Mouse (Mus musculus) heart, postnatal 14 days (tissue): Measurements from ENCODE around the gene Get4. TPM values are rescaled to one million over a fixed set of nuclear protein-coding genes. Genes with fewer than 3 reads are reported as not detected.

Experiments used
- DNase-seq, 2 experiments: peaks; one replicate each; pipeline ENCODE4 v3.0.0; 2021 to 2022
- intact Hi-C: fragments of 180-260 bp; cut with DNase I; formaldehyde crosslinking; loops from one replicate; pipeline ENCODE4 v1.15.1; 2025
- total RNA-seq, 2 experiments: library from RNA; stranded (reverse); gene quantifications; 2 replicates each; pipeline ENCODE4 v1.2.3; 2021

Gene Get4
- total RNA-seq, 2 experiments from 2014 or later = 42.6 to 48.1 TPM

DNA sequence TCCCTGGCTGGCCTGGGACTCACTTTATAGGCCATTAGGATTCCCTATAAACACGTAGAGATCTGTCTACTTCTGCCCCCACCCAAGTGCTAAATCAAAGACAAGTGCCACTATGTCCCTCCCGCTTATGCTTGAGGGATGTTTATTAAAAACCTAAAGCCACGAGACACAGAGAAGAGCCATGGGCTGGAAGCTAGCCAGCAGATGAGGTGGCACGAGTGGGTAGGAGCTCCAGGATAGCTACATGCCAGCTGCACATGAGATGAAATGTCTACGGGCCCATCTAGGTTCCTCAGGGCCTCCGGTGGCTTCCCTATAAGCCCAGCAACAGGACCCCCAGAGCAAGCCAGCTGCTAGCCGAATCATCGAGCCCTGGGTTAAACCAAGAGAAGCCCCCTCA lies 25.2 kb downstream of the Get4 start:
- intact Hi-C loops = no loop called here
- no peak for DNase-seq

- no peak for DNase-seq
- intact Hi-C loops = loop anchor here (2.0 to 10.0 kb wide), 2 partner anchors 73 to 383 kb away; no protein-coding TSS in a partner anchor
Measured at GRCm38 (mm10) chr5:139281373-139282112, 29.4 kb downstream of the Get4 start.

- intact Hi-C loops = loop anchor here (2.0 to 10.0 kb wide), 2 partner anchors 73 to 383 kb away; no protein-coding TSS in a partner anchor
- DNase-seq = peak; percentile 85 to 93
Measured at GRCm38 (mm10) chr5:139282191-139282590, 30.1 kb downstream of the Get4 start.

DNA sequence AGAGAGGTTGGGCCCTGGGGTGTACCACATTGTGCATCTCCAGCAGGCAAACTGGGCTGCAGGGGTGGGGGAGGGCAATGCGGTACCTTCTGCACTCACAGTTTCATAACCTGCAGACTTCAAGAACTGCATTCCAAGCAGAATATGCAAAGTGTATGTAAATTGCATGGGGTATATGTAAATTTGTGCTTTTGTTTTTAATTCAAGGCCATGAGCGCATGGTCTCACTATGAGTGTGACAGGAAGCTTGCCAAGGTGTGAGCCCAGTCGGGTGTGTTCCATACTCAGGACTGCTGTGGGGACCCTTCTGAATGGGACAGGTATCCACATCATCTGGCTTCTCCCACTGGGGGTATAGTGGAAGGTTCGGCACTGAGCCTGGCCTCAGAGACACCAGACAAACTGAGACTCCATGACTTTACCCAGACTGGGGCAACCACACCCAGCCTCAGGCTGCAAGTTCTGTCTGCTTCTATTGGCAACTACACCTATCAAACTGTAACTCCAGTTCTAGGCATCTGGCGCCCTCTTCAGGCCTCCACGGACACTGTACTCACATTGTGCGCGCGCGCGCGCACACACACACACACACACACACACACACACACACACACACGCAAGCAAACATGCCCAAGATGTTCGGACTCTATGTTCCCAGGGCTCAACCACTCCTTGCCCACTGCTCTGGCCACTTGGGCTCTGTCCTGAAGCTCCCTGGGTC lies 31.5 kb downstream of the Get4 start:
- DNase-seq = no peak
- intact Hi-C loops = loop anchor here (2.0 to 10.0 kb wide), 3 partner anchors 41 to 381 kb away; partner anchors contain the start of gene Adap1

- no peak for DNase-seq
- intact Hi-C loops = loop anchor here (2.0 to 10.0 kb wide), 2 partner anchors 39 to 379 kb away; partner anchors contain the start of gene Adap1
Measured at GRCm38 (mm10) chr5:139285383-139286067, 33.4 kb downstream of the Get4 start.

GRCm38 (mm10) chr5:139286142-139286941 lies 34.2 kb downstream of the Get4 start:
- no peak for DNase-seq

GRCm38 (mm10) chr5:139287099-139287498 lies 35.0 kb downstream of the Get4 start:
- no peak for DNase-seq
- intact Hi-C loops = loop anchor here (10.0 kb wide), 1 partner anchor 378 kb away; no protein-coding TSS in a partner anchor

More at GRCm38 (mm10) chr5:139286142-139286941, 34.2 kb downstream of the Get4 start:
- intact Hi-C loops = loop anchor here (10.0 kb wide), 1 partner anchor 378 kb away; no protein-coding TSS in a partner anchor

DNA sequence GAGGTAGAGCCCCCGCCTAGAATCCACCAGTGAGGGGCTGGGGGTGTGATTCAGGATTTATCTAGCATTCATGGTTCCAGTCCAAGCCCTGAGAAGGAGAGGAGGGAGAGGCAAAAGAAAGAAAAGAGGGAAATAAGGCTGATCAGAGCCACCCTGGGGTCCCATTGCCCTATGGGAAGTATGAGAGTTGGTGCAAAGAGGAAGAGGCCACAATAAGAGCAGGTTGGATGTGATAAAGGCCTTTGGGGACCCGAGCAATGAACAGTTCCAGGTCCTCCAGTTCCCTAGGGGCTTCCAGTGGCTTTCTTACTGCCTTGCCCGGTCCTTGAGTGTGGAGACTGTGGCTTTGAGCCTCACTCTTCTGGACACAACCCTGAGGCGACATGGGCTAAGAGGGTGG lies 35.7 kb downstream of the Get4 start:
- no peak for DNase-seq
- intact Hi-C loops = loop anchor here (10.0 kb wide), 1 partner anchor 377 kb away; no protein-coding TSS in a partner anchor

GRCm38 (mm10) chr5:139288591-139288990 lies 36.5 kb downstream of the Get4 start:
- intact Hi-C loops = loop anchor here (10.0 kb wide), 1 partner anchor 376 kb away; no protein-coding TSS in a partner anchor

DNA sequence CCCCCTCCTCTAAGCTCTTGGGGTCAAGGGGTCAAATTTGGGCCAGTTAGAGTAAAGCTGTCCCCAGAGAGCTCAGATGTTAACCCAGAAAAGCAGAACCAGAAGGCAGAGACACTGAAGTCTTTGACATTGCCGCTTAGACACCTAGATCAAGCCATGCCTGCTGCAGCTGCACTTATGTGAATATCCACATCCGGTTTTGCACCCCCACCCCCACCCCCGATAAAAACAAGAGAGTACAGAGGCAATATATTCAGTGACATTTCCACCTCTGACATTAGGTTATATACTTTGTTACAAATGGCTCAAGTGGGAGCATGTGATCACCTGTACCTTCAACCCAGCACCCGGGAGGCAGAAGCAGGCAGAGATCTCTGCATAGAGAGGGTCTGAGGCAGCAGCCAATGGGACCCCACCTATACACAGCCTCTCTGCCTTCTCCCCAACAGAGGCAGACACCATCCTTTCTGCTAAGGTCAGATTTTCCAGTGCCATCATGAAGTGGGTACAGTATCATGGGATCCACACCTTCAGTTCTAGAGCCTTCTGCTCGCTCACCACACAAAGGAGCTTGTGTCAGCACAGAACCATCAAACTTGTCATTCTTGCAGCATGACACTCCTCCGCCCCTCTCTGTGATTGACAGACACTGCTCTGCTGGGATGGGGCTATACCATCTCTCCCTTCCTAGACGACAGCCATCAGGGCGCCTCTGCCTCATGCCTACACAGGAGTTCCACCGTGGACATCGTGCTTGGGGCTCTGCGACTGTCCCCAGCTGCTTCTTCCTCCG lies 38.5 kb downstream of the Get4 start:
- intact Hi-C loops = no loop called here
- DNase-seq = no peak

More at GRCm38 (mm10) chr5:139288591-139288990, 36.5 kb downstream of the Get4 start:
- no peak for DNase-seq

DNA sequence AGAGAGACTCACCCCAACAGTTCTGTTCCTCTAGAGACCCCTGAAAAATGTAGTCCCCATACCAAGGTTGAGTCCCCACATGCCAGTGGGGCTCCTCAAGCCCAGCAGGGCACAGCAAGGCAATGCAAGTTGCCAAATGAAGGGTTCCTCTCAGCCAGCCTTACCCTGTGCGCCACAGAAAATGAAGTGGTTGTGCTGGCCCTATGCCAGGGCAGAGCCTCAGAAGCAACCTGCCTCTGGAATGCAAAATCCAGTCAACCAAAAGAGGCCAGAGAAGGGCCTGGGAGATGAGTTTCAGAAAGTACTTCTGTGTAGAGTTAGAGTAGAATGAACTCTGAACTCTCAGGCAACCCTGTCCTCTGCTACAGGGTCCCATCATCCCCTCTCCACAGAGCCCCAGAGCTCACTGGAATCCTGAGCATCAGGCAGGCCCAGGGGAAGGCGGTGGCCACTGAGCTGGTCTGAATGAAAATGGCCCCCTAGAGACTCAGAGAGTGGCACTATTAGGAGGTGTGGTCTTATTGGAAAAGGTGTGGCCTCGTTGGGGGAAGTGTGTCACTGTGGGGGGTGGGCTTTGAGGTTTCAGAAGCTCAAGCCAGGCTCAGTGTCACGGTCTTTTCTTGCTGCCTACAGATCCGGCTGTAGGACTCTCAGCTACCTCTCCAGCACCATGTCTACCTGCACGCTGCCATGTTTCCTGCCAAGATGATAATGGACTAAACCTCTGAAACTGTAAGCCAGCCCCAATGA lies 39.9 kb downstream of the Get4 start:
- no peak for DNase-seq
- intact Hi-C loops = no loop called here

DNA sequence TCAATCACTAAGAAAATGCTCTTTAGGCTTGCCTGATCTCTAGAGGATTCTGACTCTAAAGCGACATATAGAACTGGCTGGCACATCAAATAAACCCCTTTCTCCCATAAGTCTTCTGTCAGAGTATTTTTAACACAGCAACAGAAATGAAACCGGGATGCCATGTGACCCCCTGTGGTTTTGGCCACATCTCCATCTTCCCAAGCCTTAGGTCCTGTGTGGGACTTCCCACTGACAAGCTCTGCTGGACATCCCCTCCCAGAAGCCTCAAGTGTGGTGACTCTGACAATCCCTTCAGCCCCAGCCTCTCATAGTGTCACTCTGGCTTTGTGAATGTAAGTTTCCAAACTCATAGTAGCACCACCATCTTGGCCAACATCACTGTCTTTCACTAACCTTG lies 42.0 kb downstream of the Get4 start:
- intact Hi-C loops = no loop called here

DNA sequence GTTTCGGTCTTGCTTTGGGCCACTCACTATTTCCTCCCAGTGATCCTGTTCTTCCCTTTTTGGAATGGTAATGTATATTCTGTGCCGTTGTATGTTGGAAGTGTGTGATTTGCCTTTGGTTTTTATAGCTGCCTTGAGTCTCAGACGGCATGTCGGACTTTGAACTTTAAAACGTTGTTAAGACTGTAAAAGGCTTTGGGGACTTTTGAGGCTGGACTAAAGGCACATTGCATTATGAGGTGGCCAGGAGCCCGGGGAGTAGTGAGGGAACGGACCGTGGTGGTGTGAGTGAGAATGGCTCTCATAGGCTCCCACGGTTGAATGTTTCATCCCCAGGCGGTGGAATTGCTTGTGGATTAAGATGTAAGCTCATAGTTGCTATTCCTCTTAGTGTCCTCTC lies 45.0 kb downstream of the Get4 start:
- no peak for DNase-seq
- intact Hi-C loops = no loop called here

More for the DNA sequence above, 42.0 kb downstream of the Get4 start:
- no peak for DNase-seq

- no peak for DNase-seq
- intact Hi-C loops = no loop called here
Measured at GRCm38 (mm10) chr5:139297745-139298144, 45.6 kb downstream of the Get4 start.

- no peak for DNase-seq
- intact Hi-C loops = no loop called here
Measured at GRCm38 (mm10) chr5:139302101-139302500, 50.0 kb downstream of the Get4 start.

DNA sequence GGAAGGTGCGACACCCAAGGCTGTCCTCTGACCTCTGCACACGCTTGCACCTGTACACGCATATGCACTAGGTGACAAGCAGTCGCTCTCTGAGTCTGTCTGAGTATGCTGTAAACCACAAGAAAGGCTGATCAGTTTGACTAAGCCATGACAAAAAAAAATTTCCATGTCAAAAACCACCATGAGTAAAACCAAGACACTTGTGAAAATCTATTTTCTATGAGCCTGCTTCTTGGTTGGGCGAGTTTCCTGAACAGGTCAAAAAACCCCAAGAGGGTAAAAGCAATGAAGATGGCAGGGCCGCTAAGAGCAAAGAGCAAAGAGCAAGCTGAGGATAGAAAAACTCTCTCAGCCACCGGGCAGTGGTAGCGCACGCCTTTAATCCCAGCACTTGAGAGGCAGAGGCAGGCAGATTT lies 51.5 kb downstream of the Get4 start:
- DNase-seq = no peak
- intact Hi-C loops = no loop called here

DNA sequence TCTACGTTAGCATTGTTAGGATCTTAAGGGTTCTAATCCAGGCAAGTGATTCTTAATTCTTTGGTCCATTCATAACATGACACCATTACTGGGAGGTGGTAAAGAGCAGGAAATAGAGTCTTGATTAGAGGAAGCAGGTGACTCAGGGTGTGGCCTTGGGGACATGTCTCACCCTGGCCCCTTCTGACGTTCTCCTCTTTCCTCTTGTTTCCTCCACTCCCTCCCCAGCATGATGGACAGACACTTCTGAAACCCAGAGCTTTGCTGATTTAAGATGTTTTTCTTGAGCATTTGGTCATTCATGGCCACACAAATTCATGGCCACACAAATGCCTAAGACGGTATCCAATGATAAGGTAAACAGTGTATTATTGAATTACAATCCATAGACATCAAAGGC lies 57.8 kb downstream of the Get4 start:
- intact Hi-C loops = no loop called here

GRCm38 (mm10) chr5:139310477-139310876 lies 58.4 kb downstream of the Get4 start:
- intact Hi-C loops = no loop called here
- DNase-seq = no peak

More for the DNA sequence above, 57.8 kb downstream of the Get4 start:
- DNase-seq = no peak
